Mouse (Mus musculus) left cerebral cortex, adult 18-20 months (tissue): Measurements from ENCODE around the gene Coq5. TPM values are rescaled to one million over a fixed set of nuclear protein-coding genes. Genes with fewer than 3 reads are reported as not detected.

Source experiments
- total RNA-seq, 2 experiments: library from RNA; stranded (reverse); gene quantifications; 2 replicates each; pipeline ENCODE4 v1.2.3; 2021

Gene Coq5
- total RNA-seq, 2 experiments from 2014 or later, result 42.1 to 43.2 TPM

Other genes with a start within 250 kb of the Coq5 start
- gene Gm10401, start 181.4 kb upstream of the Coq5 start, total RNA-seq, result not detected
- 1 to 10 TPM; 7.9 to 8.7 TPM for gene Acads, start 160.3 kb upstream of the Coq5 start, total RNA-seq
- 10 to 100 TPM; 28.8 to 28.9 TPM for gene Unc119b, start 144.7 kb upstream of the Coq5 start, total RNA-seq
- 10 to 100 TPM; 88.6 to 93.5 TPM for gene Mlec, start 121.5 kb upstream of the Coq5 start, total RNA-seq
- 100 to 1,000 TPM; 288 to 320 TPM for gene Cabp1, start 85.3 kb upstream of the Coq5 start, total RNA-seq
- gene Pop5, start 43.8 kb upstream of the Coq5 start, total RNA-seq, result 100 to 1,000 TPM in 1 of 2 experiments, 10 to 100 TPM in 1; 95.9 to 111 TPM
- gene Rnf10, start 6.8 kb upstream of the Coq5 start, total RNA-seq, result 100 to 1,000 TPM; 247 to 256 TPM
- gene Dynll1, start 21.3 kb downstream of the Coq5 start, total RNA-seq, result 100 to 1,000 TPM; 631 to 705 TPM
- 10 to 100 TPM; 62.9 to 72.1 TPM for gene Srsf9, start 47.5 kb downstream of the Coq5 start, total RNA-seq
- 10 to 100 TPM; 18.4 to 20.5 TPM for gene Gatc, start 61.5 kb downstream of the Coq5 start, total RNA-seq
- 10 to 100 TPM; 26.4 to 27.9 TPM for gene Triap1, start 61.6 kb downstream of the Coq5 start, total RNA-seq
- 100 to 1,000 TPM; 721 to 781 TPM for gene Cox6a1, start 69.3 kb downstream of the Coq5 start, total RNA-seq
- 10 to 100 TPM; 48.8 to 49.1 TPM for gene Msi1, start 149.9 kb downstream of the Coq5 start, total RNA-seq
- gene Pla2g1b, start 186.6 kb downstream of the Coq5 start, total RNA-seq, result not detected
- gene Sirt4, start 205.1 kb downstream of the Coq5 start, total RNA-seq, result 10 to 100 TPM; 37.1 to 37.8 TPM
- gene Pxn, start 227.0 kb downstream of the Coq5 start, total RNA-seq, result 10 to 100 TPM; 22.2 to 25.7 TPM